Mouse (Mus musculus): ENCODE data around the gene Fam131b. TPM values are rescaled to one million over a fixed set of nuclear protein-coding genes. Genes with fewer than 3 reads are reported as not detected.
A peak's percentile ranks its signal among the peaks of the same experiment; 100 is the strongest.

Gene Fam131b
- polyA plus RNA-seq, 1 experiment, result not detected

GRCm38 (mm10) chr6:42265391-42266330 is 58.8 kb downstream of the Fam131b start:
- Histone ChIP-seq H3K4me3 (ENCODE audit: insufficient read depth, low read depth, low read length) (peak overlapping the region; percentile 82), H3K4me1 (ENCODE audit: control insufficient read depth, insufficient read depth, insufficient read length, low read length) (peaks cover 3% of the 10 kb centered on the region; the same call in 1 of the 2 replicates)

More at GRCm38 (mm10) chr6:42265391-42266330, 58.8 kb downstream of the Fam131b start:
- peak overlapping the region; percentile 43 for H3K27ac ChIP-seq (replicated peaks; ENCODE audit: low read depth, low read length)

Other genes with a start within 250 kb of the Fam131b start
- gene Tas2r139, start 183.7 kb downstream of the Fam131b start, polyA plus RNA-seq (2012; ENCODE audit: insufficient read depth, insufficient read length, missing spikeins), result not detected in 2 replicates
- not detected in 2 replicates for gene Tas2r144, start 109.3 kb downstream of the Fam131b start, polyA plus RNA-seq (2012; ENCODE audit: insufficient read depth, insufficient read length, missing spikeins)
- gene Gstk1, start 78.7 kb downstream of the Fam131b start, polyA plus RNA-seq (2012; ENCODE audit: insufficient read depth, insufficient read length, missing spikeins), result 117 and 158 TPM in 2 replicates
- 1.2 and 1.7 TPM in 2 replicates for gene Tmem139, start 62.7 kb downstream of the Fam131b start, polyA plus RNA-seq (2012; ENCODE audit: insufficient read depth, insufficient read length, missing spikeins)
- 3.7 and 7.1 TPM in 2 replicates for gene Casp2, start 59.7 kb downstream of the Fam131b start, polyA plus RNA-seq (2012; ENCODE audit: insufficient read depth, insufficient read length, missing spikeins)
- 0.79 and 2.3 TPM in 2 replicates for gene Clcn1, start 38.0 kb downstream of the Fam131b start, polyA plus RNA-seq (2012; ENCODE audit: insufficient read depth, insufficient read length, missing spikeins)
- gene Zyx, start 25.0 kb upstream of the Fam131b start, polyA plus RNA-seq (2012; ENCODE audit: insufficient read depth, insufficient read length, missing spikeins), result 16.2 and 22.0 TPM in 2 replicates
- not detected in 2 replicates for gene Epha1, start 48.6 kb upstream of the Fam131b start, polyA plus RNA-seq (2012; ENCODE audit: insufficient read depth, insufficient read length, missing spikeins)
- gene Tas2r143, start 75.6 kb upstream of the Fam131b start, polyA plus RNA-seq (2012; ENCODE audit: insufficient read depth, insufficient read length, missing spikeins), result not detected in 2 replicates
- not detected in 2 replicates for gene Tas2r135, start 80.8 kb upstream of the Fam131b start, polyA plus RNA-seq (2012; ENCODE audit: insufficient read depth, insufficient read length, missing spikeins)
- not detected in 2 replicates for gene Tas2r126, start 109.9 kb upstream of the Fam131b start, polyA plus RNA-seq (2012; ENCODE audit: insufficient read depth, insufficient read length, missing spikeins)
- gene Olfr458, start 140.6 kb upstream of the Fam131b start, polyA plus RNA-seq (2012; ENCODE audit: insufficient read depth, insufficient read length, missing spikeins), result not detected in 2 replicates
- gene Olfr457, start 151.7 kb upstream of the Fam131b start, polyA plus RNA-seq (2012; ENCODE audit: insufficient read depth, insufficient read length, missing spikeins), result not detected in 2 replicates
- gene Olfr456, start 162.6 kb upstream of the Fam131b start, polyA plus RNA-seq (2012; ENCODE audit: insufficient read depth, insufficient read length, missing spikeins), result not detected in 2 replicates
- gene Olfr455, start 222.9 kb upstream of the Fam131b start, polyA plus RNA-seq (2012; ENCODE audit: insufficient read depth, insufficient read length, missing spikeins), result not detected in 2 replicates

Data from brown adipose tissue, adult 24 weeks (tissue).